Mouse (Mus musculus): Measurements from ENCODE around the gene Gdap2. TPM values are rescaled to one million over a fixed set of nuclear protein-coding genes. Genes with fewer than 3 reads are reported as not detected.

The Gdap2 gene
- total RNA-seq, 2 experiments from 2014 or later: 35.9 to 36.7 TPM

DNA sequence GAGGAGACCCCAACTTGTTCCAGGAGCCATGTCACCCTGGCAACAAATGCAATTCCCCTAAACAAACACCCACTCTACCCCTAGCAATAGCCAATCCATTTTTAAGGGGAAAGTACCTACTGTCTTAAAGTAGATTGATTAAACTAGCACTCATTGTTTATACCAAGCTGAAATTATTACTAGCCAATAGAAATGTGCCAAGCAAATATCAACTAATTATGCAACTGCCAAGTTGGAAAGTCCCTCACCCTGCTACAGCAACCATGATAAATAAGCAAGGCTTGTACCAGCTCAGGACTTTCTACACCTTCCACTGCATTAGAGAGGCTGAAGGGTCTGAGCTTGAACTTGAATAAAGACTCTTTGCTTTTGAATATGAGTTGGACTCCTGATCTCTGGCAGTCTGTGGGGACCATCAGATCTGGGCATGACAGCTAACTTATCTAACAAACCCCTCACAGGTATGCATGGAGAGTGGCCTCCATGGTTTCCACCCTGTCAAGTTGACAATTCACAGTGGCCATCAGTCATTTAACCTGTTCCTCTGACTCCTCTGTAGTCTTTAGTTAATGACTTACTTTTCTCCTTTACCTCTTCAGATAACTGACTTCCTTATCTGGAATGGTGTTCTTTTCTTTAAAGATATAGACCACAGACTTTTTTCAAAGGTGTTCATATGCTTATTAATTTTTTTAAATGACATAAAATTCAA is 74.7 kb downstream of the Gdap2 start:
- intact Hi-C loops (cut with DNase I): no loop called here
- DNase-seq (ENCODE audit: low spot score in 2 of 2): no peak

DNA sequence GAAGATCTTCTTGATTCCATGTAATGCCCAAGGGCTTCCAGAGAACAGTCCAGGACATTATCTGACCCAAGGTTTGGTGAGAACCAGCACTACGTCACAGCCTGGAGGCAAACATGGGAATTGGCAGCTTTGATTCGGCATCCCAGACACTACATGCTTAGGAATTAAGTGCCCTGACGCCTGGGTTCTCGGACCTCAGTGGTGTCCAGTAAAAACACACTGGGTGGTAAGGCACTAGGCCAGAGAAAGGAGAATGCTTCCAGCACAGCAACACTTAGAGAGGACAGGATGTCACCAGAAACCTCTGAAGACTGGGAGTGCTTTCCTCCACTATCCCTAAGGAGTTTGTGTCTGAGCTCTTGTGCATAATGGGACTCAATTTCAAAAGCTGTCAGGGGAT is 80.0 kb downstream of the Gdap2 start:
- intact Hi-C loops (cut with DNase I): no loop called here
- no peak for DNase-seq (ENCODE audit: low spot score in 2 of 2)

DNA sequence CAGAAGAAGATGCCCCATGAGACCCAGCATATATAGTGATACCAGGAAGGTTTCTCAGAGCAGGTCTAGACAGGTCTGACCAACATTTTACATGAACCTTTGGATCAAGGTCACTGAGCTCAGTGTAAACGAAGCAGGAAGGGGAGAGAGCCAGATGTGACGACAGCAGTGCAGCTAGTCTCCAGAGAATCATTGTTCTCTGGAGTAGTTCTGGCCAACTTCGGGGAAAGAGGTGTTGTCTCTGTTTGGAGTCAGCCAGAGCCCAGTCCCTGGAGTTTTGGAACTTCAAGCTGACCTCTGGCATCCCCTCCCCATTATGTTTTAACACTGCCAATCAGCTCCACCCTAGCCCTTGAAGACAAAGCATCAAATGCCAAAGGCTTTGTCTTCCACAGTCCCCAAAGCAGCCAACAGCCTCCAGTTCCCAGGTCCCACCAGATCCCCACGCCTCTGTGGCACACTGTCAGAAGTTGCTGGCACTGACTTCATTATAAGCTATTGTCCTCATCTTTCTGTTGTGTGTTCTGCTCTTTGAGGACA is 84.2 kb downstream of the Gdap2 start:
- intact Hi-C loops (cut with DNase I): no loop called here
- no peak for DNase-seq (ENCODE audit: low spot score in 2 of 2)

Other genes starting within 250 kb of the Gdap2 start
- gene Wdr3, start within 50 bp of the Gdap2 start, total RNA-seq (2021): 10 to 100 TPM; 17.6 to 22.7 TPM